Mouse (Mus musculus): Measurements from ENCODE around the gene Kctd2.

DNA sequence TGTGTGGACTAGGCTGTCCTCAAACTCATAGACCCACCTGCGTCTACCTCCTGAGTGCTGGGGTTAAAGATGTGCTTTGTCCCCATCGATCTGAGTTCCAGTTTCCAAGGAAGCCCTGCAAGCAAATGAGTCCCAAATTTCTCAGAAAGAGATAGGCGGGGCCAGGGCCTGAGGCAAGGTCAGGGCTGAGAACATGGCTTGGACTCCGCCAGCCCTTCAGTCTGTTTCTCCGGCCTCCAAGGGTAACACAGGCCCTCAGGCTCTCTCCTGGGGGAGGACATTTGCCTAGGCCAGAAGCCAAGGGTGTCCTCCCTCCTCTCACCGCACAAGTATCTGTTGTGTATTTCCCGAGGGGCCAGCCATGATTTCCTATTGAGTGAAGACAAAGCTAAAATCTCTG lies 52.3 kb downstream of the Kctd2 start:
- TF ChIP-seq CTCF (IDR thresholded peaks at IDR 0.05; ENCODE audit: low read depth, low read length) (no peak), POLR2A (IDR thresholded peaks at IDR 0.05; ENCODE audit: borderline replicate concordance, low read depth, low read length) (no peak)

All from bone marrow macrophage, adult 2 months (primary cell).